Comparison of ENCODE assay signal across 8 mouse cellular contexts in the genomic region with DNA sequence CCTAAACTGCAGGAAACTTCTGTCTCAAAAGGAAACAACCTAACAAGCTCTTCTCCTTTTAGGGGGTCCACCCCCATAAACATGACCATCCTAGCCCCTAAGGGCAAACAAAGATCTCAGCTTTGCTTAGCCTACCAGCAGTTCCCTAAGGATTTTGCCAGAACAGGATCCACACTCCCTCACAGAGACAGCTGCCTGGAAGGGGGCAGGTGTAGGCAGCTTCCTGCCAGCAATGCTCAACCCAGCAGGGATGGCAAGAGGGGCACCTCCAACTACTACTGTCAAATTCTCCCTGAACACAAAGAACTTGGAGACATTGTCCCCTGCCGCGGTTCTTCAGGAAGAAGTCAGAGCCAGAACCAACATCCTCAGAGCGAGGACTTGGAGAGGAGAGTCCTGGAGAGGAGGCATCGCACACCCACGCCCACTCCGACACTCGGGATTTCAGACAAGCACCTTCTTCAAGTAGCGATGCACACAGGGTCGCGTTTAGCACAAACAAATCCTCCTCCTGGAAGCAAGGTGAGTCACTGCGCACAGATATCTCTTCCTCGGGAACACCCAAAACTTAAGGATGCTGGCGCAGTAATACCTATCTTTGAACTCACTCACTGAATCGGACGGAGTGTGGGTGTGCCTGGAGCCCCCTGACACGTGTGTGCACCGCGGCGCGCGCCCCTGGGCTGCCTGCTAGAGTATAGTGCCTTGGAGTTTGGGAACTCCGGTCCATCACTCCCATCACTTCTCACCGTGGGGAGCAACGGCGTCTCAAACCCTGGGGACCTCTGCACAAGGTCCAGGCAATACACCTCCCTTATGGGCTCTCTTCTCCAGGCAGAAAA. TPM values are rescaled to one million over a fixed set of nuclear protein-coding genes. Genes with fewer than 3 reads are reported as not detected.
DNase-seq lines count a peak whose midpoint lies in the region; ATAC-seq and TF ChIP-seq lines count a peak whose summit lies in the region.

No protein-coding gene starts in this region.

- no peak overlapping the region for H3K27ac ChIP-seq in forebrain, postnatal 0 days (ENCODE audit: low read depth, low read length)
- peak overlapping the region; percentile 39; the same call in 1 of the 2 replicates for H3K27ac ChIP-seq in limb, embryonic 15.5 days
- H3K27ac ChIP-seq in stomach, embryonic 15.5 days: no peak overlapping the region

- TF ChIP-seq CTCF in forebrain, postnatal 0 days (IDR thresholded peaks at IDR 0.05; ENCODE audit: low read depth): no peak

- under 1% methylated on average over 25 of the region's 25 CpGs for WGBS in forebrain, postnatal 0 days
- 2% methylated on average over 25 of the region's 25 CpGs for WGBS in limb, embryonic 15.5 days
- WGBS in stomach, embryonic 15.5 days: 1% methylated on average over 25 of the region's 25 CpGs

- H3K27me3 ChIP-seq in forebrain, postnatal 0 days (ENCODE audit: insufficient read depth, low read length): peaks cover 39% of the 10 kb centered on the region
- H3K27me3 ChIP-seq in limb, embryonic 15.5 days: peaks cover 31% of the 10 kb centered on the region
- H3K27me3 ChIP-seq in stomach, embryonic 15.5 days (replicated peaks): peaks cover 31% of the 10 kb centered on the region

- H3K4me3 ChIP-seq in forebrain, postnatal 0 days (ENCODE audit: low read depth, low read length): peak overlapping the region; percentile 61
- peak overlapping the region; percentile 70 for H3K4me3 ChIP-seq in limb, embryonic 15.5 days
- peak overlapping the region; percentile 73 for H3K4me3 ChIP-seq in stomach, embryonic 15.5 days (replicated peaks)

- H3K9ac ChIP-seq in forebrain, postnatal 0 days: peak overlapping the region; percentile 46; the same call in 1 of the 2 replicates
- H3K9ac ChIP-seq in limb, embryonic 15.5 days: peak overlapping the region; percentile 44
- H3K9ac ChIP-seq in stomach, embryonic 15.5 days: peak overlapping the region; percentile 34; the same call in 1 of the 2 replicates

- H3K36me3 ChIP-seq in forebrain, postnatal 0 days (ENCODE audit: insufficient read depth): no peaks in the 10 kb centered on the region
- no peaks in the 10 kb centered on the region for H3K36me3 ChIP-seq in limb, embryonic 15.5 days
- no peaks in the 10 kb centered on the region for H3K36me3 ChIP-seq in stomach, embryonic 15.5 days

- no peaks in the 10 kb centered on the region for H3K9me3 ChIP-seq in forebrain, postnatal 0 days (ENCODE audit: low read length)
- no peaks in the 10 kb centered on the region for H3K9me3 ChIP-seq in limb, embryonic 15.5 days
- no peaks in the 10 kb centered on the region for H3K9me3 ChIP-seq in stomach, embryonic 15.5 days

- peak; percentile 18 for DNase-seq in kidney, adult 18-20 months
- no peak for DNase-seq in kidney, postnatal 14 days
- DNase-seq in brain, adult 2 months (ENCODE audit: low read depth, low spot score): peak; percentile 43
- DNase-seq in forebrain, postnatal 0 days: peak; percentile 10
- no peak for DNase-seq in thymus, adult 18-20 months

- peak; percentile 26; the same call in 1 of the 2 replicates for ATAC-seq in forebrain, postnatal 0 days
- ATAC-seq in limb, embryonic 15.5 days (ENCODE audit: insufficient number of reproducible peaks, low FRiP score, low TSS enrichment, low read depth): no peak
- no peak for ATAC-seq in stomach, embryonic 15.5 days (ENCODE audit: insufficient read depth, low FRiP score, low read depth)
- ATAC-seq in monocyte, adult 5-6 weeks (replicated peaks; ENCODE audit: insufficient number of reproducible peaks, low FRiP score, low TSS enrichment, poor library complexity, severe bottlenecking): no peak

- no peaks in the 10 kb centered on the region for H3K4me1 ChIP-seq in forebrain, postnatal 0 days (ENCODE audit: insufficient read depth)
- peaks cover 37% of the 10 kb centered on the region for H3K4me1 ChIP-seq in limb, embryonic 15.5 days
- H3K4me1 ChIP-seq in stomach, embryonic 15.5 days: peaks cover 25% of the 10 kb centered on the region

- peak overlapping the region; percentile 100 for H3K4me2 ChIP-seq in forebrain, postnatal 0 days (ENCODE audit: low read depth)
- H3K4me2 ChIP-seq in limb, embryonic 15.5 days: peak overlapping the region; percentile 98
- peak overlapping the region; percentile 94 for H3K4me2 ChIP-seq in stomach, embryonic 15.5 days

RNA-seq across cellular contexts. Expression of a gene that starts 1.1 kb away (rescaled TPM):
- 0.31 and 0.67 TPM in 2 replicates for total RNA-seq in forebrain, postnatal 0 days (2014; rRNA removed)
- polyA plus RNA-seq in forebrain, postnatal 0 days (2015; fragmentation: Nextera tagmentation; extraction: Ambion mirVana): 0.20 and 0.63 TPM in 2 replicates
- polyA plus RNA-seq in limb, embryonic 15.5 days (2015; fragmentation: Nextera tagmentation; extraction: Ambion mirVana): 4.9 and 8.9 TPM in 2 replicates
- polyA plus RNA-seq in stomach, embryonic 15.5 days (2015; fragmentation: Nextera tagmentation; extraction: Ambion mirVana): 1.6 and 2.8 TPM in 2 replicates
- total RNA-seq in monocyte, adult 5-6 weeks (2017): not detected in 3 replicates

RNA-seq across cellular contexts. Expression of a gene that starts 56.1 kb away (rescaled TPM):
- total RNA-seq in forebrain, postnatal 0 days (2014; rRNA removed): 12.6 and 13.5 TPM in 2 replicates
- polyA plus RNA-seq in forebrain, postnatal 0 days (2015; fragmentation: Nextera tagmentation; extraction: Ambion mirVana): 8.1 and 11.0 TPM in 2 replicates
- polyA plus RNA-seq in limb, embryonic 15.5 days (2015; fragmentation: Nextera tagmentation; extraction: Ambion mirVana): 19.7 and 19.8 TPM in 2 replicates
- polyA plus RNA-seq in stomach, embryonic 15.5 days (2015; fragmentation: Nextera tagmentation; extraction: Ambion mirVana): 14.6 and 15.8 TPM in 2 replicates
- 0.48 to 1.6 TPM (median 1.2 TPM) in 3 replicates for total RNA-seq in monocyte, adult 5-6 weeks (2017)

Comparison
In these comparisons a context has a peak if more than half of its experiments do, and no peak if none do; other contexts are left out.
1. DNase-seq: peak in kidney, adult 18-20 months (single experiment), brain, adult 2 months (single experiment) and forebrain, postnatal 0 days (single experiment); none in kidney, postnatal 14 days (single experiment) and thymus, adult 18-20 months (0 of 2).
2. Peak in every context shown above with its lines, with median percentiles within 50 percentile points of each other: H3K4me2 ChIP-seq, H3K4me3 ChIP-seq and H3K9ac ChIP-seq.